Mouse (Mus musculus): ENCODE data around the gene Rcan3. TPM values are rescaled to one million over a fixed set of nuclear protein-coding genes. Genes with fewer than 3 reads are reported as not detected.

Gene Rcan3
- polyA plus RNA-seq, 1 experiment = 16.7 TPM

DNA sequence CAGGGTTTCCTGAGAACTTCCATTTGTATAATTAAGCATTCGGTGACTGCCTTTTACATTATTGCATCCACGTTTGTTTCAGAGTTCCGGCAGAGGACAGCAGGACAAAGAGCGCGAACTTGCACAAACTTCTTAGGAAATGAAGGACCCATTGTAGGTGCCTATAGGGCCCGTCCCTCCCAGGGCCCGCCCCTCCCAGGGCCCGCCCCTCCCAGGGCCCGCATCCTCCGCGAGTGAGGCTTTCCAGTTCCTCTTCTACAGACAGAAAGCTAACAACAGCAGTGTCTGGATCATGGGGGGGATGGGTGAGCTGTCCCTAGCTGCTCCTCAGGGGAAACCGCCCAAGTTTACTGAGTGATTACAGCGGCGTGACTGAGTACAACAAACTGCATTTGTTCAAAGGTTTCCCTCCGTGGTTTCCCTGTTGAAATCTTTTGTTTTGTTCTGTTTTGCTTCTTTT is 5.6 kb upstream of the Rcan3 start:
- H3K27ac ChIP-seq (ENCODE audit: insufficient read depth, low read depth, low read length) = peak overlapping the region; percentile 90
- H3K4me3 ChIP-seq (ENCODE audit: insufficient read depth, low read length) = peak overlapping the region; percentile 24
- TF ChIP-seq CTCF (IDR thresholded peaks at IDR 0.05; ENCODE audit: low read depth, low read length) = no peak
- TF ChIP-seq POLR2A (IDR thresholded peaks at IDR 0.05; ENCODE audit: borderline replicate concordance, low read depth, low read length) = no peak
- H3K4me1 ChIP-seq (ENCODE audit: control insufficient read depth, insufficient read depth, low read length) = peaks cover 18% of the 10 kb centered on the region

DNA sequence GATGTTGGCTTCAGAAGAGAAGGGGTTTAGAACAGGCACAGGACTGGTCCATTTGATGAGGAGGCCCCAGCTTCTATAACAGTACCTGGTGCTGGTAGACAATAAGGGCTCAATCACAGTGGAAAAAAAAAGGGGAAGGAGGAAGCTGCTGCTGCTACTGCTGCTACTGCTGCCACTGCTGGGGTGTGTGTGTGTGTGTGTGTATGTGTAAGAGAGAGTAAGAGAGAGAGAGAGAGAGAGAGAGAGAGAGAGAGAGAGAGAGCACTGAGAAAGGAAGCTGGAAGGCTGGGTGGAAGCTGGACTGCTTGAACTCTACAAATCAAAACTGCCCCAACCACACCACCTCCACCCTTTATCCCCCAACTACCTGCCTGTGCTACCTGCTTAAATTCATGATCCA is 4.3 kb upstream of the Rcan3 start:
- Histone ChIP-seq H3K4me1 (ENCODE audit: control insufficient read depth, insufficient read depth, low read length) (peaks cover 19% of the 10 kb centered on the region), H3K4me3 (ENCODE audit: insufficient read depth, low read length) (no peak overlapping the region), H3K27ac (ENCODE audit: insufficient read depth, low read depth, low read length) (peak overlapping the region; percentile 46; the same call in 1 of the 2 replicates)
- TF ChIP-seq CTCF (IDR thresholded peaks at IDR 0.05; ENCODE audit: low read depth, low read length) = no peak

DNA sequence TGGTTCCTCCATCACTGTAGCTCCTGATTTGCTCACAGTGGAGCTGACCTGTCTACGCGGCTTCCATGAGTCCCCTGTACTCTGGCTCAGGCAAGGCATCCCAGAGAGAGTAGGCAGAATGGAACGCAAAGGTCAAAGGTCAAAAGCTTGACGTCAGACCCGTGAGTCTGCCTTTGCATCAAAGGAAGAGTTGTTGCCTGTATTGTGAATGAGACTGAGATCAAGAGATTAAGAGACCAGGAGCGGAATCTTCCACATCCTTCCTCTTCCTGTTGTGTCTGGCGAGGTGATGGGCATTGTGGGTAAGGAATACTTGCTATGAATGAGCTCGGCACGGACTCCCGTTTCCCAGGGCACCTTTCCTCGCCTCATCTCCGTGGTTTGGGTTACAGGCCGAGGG is 2.6 kb upstream of the Rcan3 start:
- H3K4me1 ChIP-seq (ENCODE audit: control insufficient read depth, insufficient read depth, low read length) = peaks cover 23% of the 10 kb centered on the region
- TF ChIP-seq CTCF (IDR thresholded peaks at IDR 0.05; ENCODE audit: low read depth, low read length) (no peak), POLR2A (IDR thresholded peaks at IDR 0.05; ENCODE audit: borderline replicate concordance, low read depth, low read length) (no peak)
- H3K4me3 ChIP-seq (ENCODE audit: insufficient read depth, low read length) = no peak overlapping the region
- no peak overlapping the region for H3K27ac ChIP-seq (ENCODE audit: insufficient read depth, low read depth, low read length)

DNA sequence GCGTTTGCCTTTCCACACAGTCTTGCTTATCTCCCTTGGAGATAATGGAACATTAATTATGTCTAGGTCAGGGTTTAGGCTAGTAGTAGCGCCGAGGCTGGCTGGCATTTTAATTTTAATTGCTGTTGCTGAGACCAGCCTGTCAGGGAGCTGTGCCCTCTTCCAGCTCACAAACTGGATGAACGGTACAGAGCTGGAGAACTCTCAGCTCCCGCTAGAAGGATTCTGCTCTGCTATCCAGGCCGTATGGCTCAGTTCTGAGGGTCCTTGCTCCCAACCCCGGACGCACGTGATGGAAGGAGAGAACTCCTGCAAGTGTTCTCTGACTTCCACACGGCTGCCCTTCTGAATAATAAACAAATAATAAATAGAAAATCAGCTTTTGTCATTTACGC is 739 bp upstream of the Rcan3 start:
- no peak for TF ChIP-seq CTCF (IDR thresholded peaks at IDR 0.05; ENCODE audit: low read depth, low read length)
- no peak for TF ChIP-seq POLR2A (IDR thresholded peaks at IDR 0.05; ENCODE audit: borderline replicate concordance, low read depth, low read length)
- peaks cover 20% of the 10 kb centered on the region for H3K4me1 ChIP-seq (ENCODE audit: control insufficient read depth, insufficient read depth, low read length)
- peak overlapping the region; percentile 79 for H3K27ac ChIP-seq (ENCODE audit: insufficient read depth, low read depth, low read length)
- H3K4me3 ChIP-seq (ENCODE audit: insufficient read depth, low read length) = peak overlapping the region; percentile 66

DNA sequence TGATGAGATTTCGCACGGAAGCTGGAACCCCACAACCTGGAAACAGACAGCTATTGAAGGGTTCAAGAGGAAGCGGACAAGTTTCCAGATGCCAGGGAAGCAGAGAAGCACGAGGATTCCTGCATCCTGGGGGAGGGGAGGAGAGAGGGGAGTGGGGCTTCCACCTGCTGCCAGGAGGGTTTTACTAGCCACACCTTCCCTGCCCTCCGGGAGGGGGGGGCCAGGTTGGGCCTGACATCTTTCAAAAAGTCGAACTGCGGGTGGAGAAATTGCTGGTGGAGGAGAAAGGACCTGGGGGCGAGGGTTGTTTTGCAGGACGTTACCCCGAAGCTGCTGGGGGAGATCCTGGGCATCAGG is 589 bp downstream of the Rcan3 start:
- H3K4me3 ChIP-seq (ENCODE audit: insufficient read depth, low read length) = peak overlapping the region; percentile 92
- no peak overlapping the region; the same call in 1 of the 2 replicates for H3K27ac ChIP-seq (ENCODE audit: insufficient read depth, low read depth, low read length)
- peaks cover 21% of the 10 kb centered on the region for H3K4me1 ChIP-seq (ENCODE audit: control insufficient read depth, insufficient read depth, low read length)
- TF ChIP-seq POLR2A (IDR thresholded peaks at IDR 0.05; ENCODE audit: borderline replicate concordance, low read depth, low read length) (no peak), CTCF (IDR thresholded peaks at IDR 0.05; ENCODE audit: low read depth, low read length) (no peak)

DNA sequence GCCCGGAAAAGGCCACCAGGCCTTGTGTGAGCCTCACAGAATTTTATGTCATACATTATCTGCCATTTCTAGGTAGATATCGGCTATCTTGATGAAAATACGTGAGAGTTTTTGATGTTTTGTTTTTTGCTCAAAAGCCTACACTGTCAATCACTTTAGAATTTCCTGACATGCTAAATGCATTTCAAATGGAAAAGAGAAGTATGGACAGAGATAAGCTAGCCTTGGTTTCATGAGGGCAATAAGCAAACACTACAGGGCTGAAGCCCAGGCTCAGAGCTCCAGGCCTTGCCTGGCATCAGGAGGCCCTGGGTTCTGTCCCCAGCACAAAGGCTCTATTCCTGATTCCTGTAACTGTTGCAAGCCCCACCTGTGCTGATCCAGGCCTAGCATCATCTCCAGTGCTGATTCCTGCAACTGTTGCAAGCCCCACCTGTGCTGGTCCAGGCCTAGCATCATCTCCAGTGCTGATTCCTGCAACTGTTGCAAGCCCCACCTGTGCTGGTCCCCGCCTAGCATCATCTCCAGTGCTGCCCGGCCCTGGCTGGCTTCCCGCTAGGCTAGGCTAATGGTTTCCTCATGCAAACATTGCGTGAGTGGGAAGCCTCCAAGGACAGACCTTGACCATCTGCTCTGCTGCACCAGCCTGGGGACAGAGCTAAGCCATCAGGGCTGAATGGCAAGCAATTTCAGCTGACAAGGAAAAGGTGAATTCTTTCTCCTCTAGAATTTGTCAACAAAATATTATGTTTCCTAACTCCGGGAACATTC is 3.5 kb downstream of the Rcan3 start:
- H3K4me1 ChIP-seq (ENCODE audit: control insufficient read depth, insufficient read depth, low read length) = peaks cover 23% of the 10 kb centered on the region
- no peak for TF ChIP-seq POLR2A (IDR thresholded peaks at IDR 0.05; ENCODE audit: borderline replicate concordance, low read depth, low read length)
- TF ChIP-seq CTCF (IDR thresholded peaks at IDR 0.05; ENCODE audit: low read depth, low read length) = no peak
- H3K4me3 ChIP-seq (ENCODE audit: insufficient read depth, low read length) = no peak overlapping the region
- H3K27ac ChIP-seq (ENCODE audit: insufficient read depth, low read depth, low read length) = no peak overlapping the region

DNA sequence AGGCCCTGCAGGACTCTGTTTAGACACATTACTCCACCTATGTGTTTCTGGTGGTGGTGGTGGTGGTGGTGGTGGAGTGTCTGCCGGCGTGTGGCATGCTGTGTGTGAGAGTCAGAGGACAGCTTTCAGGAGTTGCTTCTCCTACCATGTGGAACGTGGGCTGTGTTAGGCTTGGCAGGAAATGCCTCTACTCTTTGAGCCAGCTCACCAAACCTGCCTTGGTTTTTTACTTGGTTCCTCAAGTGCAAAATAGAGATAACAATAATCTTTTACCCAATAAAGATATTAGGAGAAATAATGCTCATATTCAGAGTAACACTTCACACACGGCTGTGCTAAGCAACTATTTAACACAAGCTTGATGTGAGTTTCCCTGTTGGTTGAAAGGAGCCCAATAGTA is 4.3 kb downstream of the Rcan3 start:
- Histone ChIP-seq H3K4me3 (ENCODE audit: insufficient read depth, low read length) (no peak overlapping the region), H3K4me1 (ENCODE audit: control insufficient read depth, insufficient read depth, low read length) (peaks cover 19% of the 10 kb centered on the region), H3K27ac (ENCODE audit: insufficient read depth, low read depth, low read length) (no peak overlapping the region)
- TF ChIP-seq CTCF (IDR thresholded peaks at IDR 0.05; ENCODE audit: low read depth, low read length) (no peak), POLR2A (IDR thresholded peaks at IDR 0.05; ENCODE audit: borderline replicate concordance, low read depth, low read length) (no peak)

DNA sequence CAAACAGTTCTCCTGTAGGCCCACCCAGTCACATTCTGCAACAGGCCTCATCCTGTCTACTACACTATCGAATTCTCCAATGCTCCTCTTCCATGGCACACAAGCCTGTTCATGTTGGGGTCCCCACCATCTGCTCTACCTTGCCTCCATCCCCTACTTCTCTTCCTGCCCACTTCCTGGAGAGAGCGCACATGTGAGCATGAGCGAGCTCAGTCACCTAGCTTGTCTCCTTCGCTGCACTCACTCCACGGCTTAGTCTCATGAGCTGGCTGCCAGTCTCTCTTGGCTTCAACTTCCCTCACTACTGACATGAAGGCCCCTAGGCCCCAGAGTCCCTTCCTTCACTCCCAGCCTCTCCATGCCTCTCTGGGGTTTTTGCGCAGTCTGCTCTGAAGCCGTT is 7.1 kb downstream of the Rcan3 start:
- Histone ChIP-seq H3K4me3 (ENCODE audit: insufficient read depth, low read length) (no peak overlapping the region), H3K27ac (ENCODE audit: insufficient read depth, low read depth, low read length) (no peak overlapping the region), H3K4me1 (ENCODE audit: control insufficient read depth, insufficient read depth, low read length) (peaks cover 13% of the 10 kb centered on the region)
- no peak for TF ChIP-seq POLR2A (IDR thresholded peaks at IDR 0.05; ENCODE audit: borderline replicate concordance, low read depth, low read length)
- TF ChIP-seq CTCF (IDR thresholded peaks at IDR 0.05; ENCODE audit: low read depth, low read length) = no peak

DNA sequence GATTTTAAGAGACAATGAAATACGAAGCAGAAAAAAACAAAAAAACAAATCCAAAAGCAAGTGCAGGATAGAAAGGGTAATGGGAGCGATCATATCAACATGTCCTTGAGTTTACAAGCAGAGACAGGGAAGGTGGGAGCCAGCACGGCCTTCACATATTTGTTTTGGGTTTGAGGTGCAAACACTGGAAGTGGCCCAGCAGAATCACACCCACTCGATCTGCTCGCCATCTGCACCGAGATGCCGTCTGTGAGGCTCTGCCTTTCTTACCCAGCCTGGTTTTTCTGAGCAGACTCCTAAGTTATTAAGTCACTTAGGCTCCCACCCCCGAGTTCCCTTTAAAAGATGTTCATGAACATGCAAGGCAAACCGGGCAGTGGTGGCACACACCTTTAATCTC is 8.0 kb downstream of the Rcan3 start:
- Histone ChIP-seq H3K4me1 (ENCODE audit: control insufficient read depth, insufficient read depth, low read length) (peaks cover 13% of the 10 kb centered on the region), H3K4me3 (ENCODE audit: insufficient read depth, low read length) (no peak overlapping the region), H3K27ac (ENCODE audit: insufficient read depth, low read depth, low read length) (no peak overlapping the region)
- TF ChIP-seq CTCF (IDR thresholded peaks at IDR 0.05; ENCODE audit: low read depth, low read length) = no peak
- TF ChIP-seq POLR2A (IDR thresholded peaks at IDR 0.05; ENCODE audit: borderline replicate concordance, low read depth, low read length) = no peak

DNA sequence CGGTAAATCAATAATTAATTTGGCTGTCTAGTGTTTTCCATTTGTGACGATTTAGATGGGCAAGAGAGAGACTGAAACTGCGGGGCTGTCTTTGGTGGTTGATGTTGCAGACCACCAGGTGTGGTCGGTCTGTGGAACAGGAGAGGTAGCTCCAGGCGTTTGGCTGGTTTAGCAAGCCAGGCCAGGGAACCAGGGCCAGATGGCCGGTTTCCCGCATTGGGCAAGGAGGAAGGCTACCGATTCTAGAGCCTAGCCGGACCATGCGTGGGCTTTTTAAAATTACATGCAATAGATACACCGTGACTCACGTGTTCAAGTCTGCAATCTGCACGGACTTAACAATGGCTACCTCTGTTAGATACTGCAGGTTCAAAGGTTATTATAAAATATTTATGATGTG is 12.7 kb downstream of the Rcan3 start:
- H3K27ac ChIP-seq (ENCODE audit: insufficient read depth, low read depth, low read length) = no peak overlapping the region
- H3K4me1 ChIP-seq (ENCODE audit: control insufficient read depth, insufficient read depth, low read length) = peaks cover 6% of the 10 kb centered on the region
- no peak for TF ChIP-seq CTCF (IDR thresholded peaks at IDR 0.05; ENCODE audit: low read depth, low read length)
- TF ChIP-seq POLR2A (IDR thresholded peaks at IDR 0.05; ENCODE audit: borderline replicate concordance, low read depth, low read length) = no peak
- no peak overlapping the region for H3K4me3 ChIP-seq (ENCODE audit: insufficient read depth, low read length)
